Mouse (Mus musculus) spleen, postnatal 4 days (tissue): ENCODE measurements around the gene Esm1.

Experiments
- DNase-seq, 2 experiments: peaks; one replicate each; pipeline ENCODE4 v3.0.0; 2022; ENCODE audit warnings: low spot score in 2 of 2

Esm1 gene

GRCm38 (mm10) chr13:113209624-113210023 is at the start of gene Esm1:
TSS of gene Esm1 (plus strand) at chr13:113209659.
- no peak for DNase-seq

- no peak for DNase-seq
These were observed 45.0 kb upstream of the Esm1 start for GRCm38 (mm10) chr13:113164252-113165005.

GRCm38 (mm10) chr13:113168018-113168534 is 41.4 kb upstream of the Esm1 start:
- DNase-seq: no peak

GRCm38 (mm10) chr13:113170256-113170655 is 39.2 kb upstream of the Esm1 start:
- no peak for DNase-seq

DNA sequence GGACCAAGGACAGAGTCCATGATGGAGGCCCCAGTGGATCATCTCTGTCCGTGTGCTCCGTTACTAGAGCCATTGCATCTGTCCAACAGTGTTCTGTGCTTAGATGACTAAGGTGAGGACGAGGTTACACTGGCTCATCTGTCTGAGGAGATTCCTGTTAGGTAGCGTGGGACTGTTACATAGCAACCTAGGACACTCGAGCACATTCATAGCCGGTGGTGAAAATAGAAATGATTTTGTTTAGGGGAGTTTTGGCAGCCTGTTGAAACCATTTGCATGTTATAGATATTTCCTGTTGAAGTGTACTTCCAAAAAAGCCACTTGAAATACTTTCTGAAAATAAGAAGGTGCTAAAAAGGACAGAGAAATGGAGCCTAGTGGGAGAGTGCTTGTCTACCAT is 35.3 kb upstream of the Esm1 start:
- DNase-seq: no peak

- no peak for DNase-seq
These were observed 26.1 kb upstream of the Esm1 start for GRCm38 (mm10) chr13:113183310-113183709.

DNA sequence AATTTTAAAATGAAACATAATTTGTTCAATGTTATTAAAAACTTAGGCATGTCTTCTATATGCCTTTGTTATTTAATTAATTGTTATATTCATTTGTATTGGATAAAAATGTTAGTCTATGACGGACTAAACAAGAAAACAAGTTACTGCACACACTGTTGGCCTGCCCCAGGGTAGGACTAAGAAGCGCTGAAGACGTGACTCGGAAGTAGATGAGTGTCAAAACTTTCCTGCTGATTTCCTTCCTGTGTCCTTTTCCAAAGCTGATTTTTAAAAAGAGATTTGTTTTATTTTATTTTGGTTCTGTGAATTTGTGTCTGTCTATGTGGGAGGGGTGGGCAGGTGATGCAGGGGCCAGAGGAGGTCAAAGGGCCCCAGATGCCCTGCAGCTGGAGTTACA is 25.7 kb upstream of the Esm1 start:
- no peak for DNase-seq

DNA sequence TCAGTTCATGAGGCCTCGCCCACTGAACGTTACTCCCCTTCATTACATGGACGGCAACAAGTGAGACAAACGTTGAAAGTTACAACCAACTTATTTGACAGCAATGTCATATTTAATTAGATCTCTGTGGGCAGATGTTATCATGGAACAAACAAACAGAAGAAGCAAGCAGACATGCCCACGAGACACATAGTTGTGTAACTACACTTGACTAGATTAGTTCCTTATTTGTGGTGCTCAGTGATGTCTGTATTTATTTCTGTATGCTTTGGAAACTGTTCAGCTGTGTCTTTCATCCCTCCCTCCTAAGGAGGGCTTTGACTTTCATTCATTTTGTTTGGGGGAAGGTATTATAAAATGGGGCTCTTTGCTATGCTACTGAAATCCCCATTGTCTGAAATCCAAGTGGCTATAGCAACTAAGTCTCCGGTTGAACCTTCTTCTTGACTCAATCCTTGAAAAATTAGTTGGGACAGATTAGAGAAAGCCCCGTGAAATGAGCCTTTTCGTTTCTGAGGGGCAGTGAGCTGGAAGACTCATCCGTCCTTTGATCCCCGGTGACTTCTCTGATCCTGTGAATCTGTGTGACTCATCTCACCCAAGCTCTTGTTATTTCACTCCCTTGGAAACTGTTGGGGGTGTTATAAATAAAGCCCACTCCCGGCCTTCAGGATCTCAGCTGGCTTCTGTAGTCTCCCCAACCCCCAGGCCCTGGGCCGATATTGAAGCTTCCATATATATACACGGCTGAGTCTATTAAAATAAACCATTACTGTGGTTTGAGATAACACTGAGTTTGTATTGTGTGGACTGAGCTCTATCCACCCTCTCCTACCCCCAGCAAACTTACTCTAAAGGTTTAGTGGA is 12.4 kb upstream of the Esm1 start:
- no peak for DNase-seq

DNA sequence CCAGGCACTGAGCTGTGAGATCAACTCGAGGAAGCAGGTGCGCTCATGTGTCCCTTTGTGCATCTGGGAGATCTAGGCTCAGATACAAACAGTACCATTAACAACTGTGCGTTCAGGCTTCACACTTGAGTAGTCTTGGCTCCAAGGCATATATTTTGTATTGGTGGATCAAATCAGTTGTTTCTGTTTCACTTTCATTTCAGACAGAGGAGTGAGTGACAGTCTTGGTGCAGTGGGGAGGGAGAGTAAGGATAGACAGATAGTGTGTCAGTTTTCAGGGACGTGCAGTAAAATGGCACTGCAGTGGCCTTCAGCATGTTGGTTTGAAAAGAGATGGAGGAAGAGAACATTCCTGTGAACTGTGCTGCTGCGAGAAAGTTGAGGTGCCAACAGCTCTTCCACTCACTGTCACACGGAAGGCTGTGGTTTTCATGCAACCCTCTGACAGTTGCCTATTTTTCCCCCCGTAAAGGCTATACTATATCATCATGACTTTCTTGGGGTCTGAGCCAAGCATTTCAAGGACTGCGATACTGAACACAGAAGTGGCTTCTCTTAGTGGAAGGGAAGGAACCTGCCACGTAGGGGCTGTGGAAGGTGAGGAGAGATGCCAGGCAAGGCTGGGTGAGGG is 11.5 kb upstream of the Esm1 start:
- no peak for DNase-seq

GRCm38 (mm10) chr13:113199331-113199730 is 10.1 kb upstream of the Esm1 start:
- DNase-seq: no peak

DNA sequence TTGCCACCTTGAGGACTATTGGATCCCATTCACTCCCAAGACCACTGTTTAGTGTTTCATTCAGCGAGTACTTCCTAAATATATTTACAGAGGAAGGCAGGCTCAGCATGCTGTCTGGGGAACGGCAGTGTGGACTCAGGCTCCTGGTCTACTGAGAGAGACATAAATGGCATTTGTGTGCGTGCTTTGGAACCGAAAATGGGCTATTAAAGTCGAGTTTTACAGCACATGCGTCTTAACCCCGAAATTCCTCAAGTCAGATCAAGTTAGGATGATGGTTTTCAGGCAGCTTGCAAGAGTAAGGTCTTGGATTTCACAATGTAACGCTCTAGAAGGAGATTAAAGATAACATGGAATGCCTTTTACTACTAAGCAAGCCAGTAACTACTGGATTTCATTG is 8.7 kb upstream of the Esm1 start:
- no peak for DNase-seq

DNA sequence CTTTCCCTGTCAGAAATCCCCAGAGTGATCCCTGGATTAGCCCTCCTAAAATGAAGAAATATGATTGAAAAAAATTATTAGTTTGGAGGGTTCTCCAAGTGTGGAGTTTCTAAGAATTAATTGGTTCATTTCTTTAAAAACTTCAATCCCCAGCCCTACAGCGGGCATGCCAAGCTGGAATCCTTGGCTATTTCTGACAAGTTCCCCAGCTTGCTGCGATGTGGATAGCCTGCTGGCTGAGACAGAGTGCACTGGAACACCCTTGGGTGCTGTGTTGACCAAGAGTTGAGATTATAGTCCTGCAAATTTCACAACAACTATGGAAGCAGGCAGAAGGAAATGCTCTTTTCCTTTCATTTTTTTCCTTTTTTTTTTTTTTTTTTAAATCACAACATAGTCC is 7.8 kb upstream of the Esm1 start:
- DNase-seq: no peak

GRCm38 (mm10) chr13:113202184-113202583 is 7.3 kb upstream of the Esm1 start:
- no peak for DNase-seq

DNA sequence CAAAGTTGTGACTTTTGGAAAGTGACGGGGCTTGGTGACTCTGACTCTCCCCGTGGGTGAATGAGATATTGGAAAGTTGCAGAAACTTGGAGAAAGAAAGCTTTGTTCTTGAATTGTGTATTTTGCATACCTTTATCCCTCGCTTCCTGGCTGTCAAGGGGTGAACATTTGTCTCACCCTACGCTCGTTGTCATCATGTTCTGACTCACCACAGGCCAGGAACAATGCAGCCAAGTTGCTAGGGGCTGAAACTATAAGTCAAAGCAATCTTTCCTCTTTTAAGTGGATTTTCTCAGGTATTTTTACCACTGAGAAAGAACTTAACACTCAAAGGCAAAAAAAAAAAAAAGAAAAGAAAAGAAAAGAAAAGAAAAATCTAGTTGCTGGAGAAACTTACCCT is 6.3 kb upstream of the Esm1 start:
- DNase-seq: no peak

- no peak for DNase-seq
These were observed 4.1 kb upstream of the Esm1 start for GRCm38 (mm10) chr13:113205346-113205745.

DNA sequence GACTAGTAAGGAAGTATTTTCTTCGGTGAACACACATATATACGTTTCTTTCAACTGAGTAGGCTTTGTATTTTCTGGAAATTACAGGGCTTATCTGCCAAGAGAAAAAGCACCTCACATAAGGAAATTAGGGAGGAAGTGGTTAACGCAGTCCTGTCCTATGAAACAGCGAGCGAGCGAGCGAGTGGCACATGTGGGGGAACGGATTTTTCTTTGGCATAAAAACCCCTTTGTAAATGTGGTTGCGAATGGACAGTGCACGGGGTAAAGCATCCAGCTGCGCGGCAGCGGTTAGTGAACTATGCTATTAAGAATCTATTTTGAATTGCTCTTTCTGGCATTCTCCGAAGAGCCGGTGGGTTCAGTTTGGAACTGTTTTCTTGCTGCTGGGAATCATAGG is 1.9 kb downstream of the Esm1 start:
- DNase-seq: no peak

DNA sequence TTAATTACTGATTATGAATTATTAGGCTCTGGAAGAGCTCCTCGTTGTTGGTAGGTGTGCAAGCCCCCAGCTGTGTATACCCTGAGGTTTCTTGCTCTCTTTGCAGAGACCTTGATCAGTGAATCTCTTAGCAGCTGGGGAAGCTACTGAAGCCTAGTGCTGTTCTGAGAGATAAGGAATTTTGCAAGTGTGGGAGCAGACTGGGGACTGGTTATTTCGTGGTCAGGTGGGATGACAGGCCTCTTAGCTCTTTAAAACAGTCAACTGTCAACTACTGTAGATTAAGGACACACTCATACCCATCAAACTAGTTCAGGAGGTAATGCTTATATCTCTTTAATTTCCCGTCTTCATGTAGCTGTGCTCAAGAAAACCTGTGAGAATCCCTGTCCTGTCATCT is 2.9 kb downstream of the Esm1 start:
- DNase-seq: no peak

- DNase-seq: no peak
These were observed 4.4 kb downstream of the Esm1 start for GRCm38 (mm10) chr13:113213865-113214264.

DNA sequence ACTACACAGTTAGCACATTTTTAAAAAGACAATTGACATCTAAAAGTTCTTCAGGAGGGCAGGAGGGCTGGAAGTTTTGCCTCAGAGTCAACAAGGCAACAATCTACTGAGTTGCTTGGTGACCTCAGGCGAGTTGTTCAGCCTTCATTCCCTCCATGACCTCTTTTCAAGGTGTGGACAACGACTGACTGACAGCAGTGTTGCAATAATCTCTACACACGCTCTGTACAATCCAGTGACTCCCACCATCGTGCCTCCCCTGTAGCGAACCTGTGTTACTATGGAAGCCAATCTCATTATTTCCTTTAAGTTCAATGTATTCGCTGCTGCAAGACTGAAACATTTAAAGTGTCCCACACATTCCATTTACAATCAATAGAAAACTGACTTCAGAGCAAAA is 12.4 kb downstream of the Esm1 start:
- no peak for DNase-seq

DNA sequence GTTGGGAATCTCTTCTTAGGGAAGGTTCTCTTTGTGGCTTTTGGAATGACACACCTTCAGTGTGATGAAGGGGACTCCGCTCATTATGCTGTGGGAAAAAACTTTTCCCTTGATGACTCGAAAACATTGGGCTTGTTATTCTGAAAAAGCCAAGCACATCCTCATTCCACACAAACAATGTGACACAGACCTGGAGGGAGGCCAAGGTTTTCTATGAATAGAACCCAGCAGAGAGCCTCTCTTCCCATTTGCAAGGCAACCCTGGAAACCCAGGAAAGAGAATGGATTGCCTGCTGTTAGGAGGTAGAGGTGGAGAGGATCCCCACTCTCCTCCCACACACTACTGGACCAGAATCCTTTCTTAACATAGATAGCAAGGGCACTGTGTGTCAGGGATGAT is 14.6 kb downstream of the Esm1 start:
- DNase-seq: no peak

- DNase-seq: no peak
These were observed 16.4 kb downstream of the Esm1 start, which contains the start of gene Gzmk for GRCm38 (mm10) chr13:113225811-113226210. TSS of gene Gzmk (minus strand) at chr13:113225908.

DNA sequence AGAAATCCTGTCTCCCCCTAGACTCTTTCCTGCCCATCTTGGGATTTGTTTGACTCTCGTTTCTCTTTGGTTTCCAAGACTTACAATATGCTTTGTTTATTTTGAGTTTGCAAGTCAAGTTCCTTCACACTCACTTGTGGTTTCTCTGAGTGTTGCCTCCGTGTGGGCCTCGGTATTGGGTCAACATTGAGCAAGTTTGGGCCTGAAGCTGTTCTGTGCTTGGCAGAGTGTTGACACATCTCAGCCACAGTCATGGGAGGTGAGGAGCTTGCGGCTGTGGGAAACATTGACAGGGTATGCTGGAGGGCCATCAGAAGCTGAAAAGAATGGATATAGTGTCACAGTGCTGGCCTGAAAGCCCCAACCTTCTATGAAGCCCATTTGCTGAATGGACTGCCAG is 17.6 kb downstream of the Esm1 start:
- no peak for DNase-seq
